Mouse (Mus musculus) limb, embryonic 12.5 days (tissue): ENCODE results near the gene Crym. TPM values are rescaled to one million over a fixed set of nuclear protein-coding genes. Genes with fewer than 3 reads are reported as not detected.

Experiments
- ATAC-seq: fragments of 200-750 bp; cut with Nextera tagmentation; 2 replicates; pipeline ENCODE4 v1.8.0; 2017; ENCODE audit warnings: low read depth, moderate TSS enrichment; ENCODE audit not compliant: insufficient number of reproducible peaks, insufficient read depth, low FRiP score, low TSS enrichment
- H3K27ac ChIP-seq: fragments of 300-500 bp; sonication (generic); 2 replicates; pipeline ENCODE4 v1.5.1; 2016; ENCODE audit warnings: mild to moderate bottlenecking, moderate library complexity
- H3K27me3 ChIP-seq: fragments of 300-500 bp; sonication (generic); 2 replicates; pipeline ENCODE4 v1.6.1; 2016; ENCODE audit warnings: mild to moderate bottlenecking, moderate library complexity
- H3K36me3 ChIP-seq: fragments of 300-500 bp; sonication (generic); 2 replicates; pipeline ENCODE4 v1.6.1; 2016; ENCODE audit warnings: mild to moderate bottlenecking, moderate library complexity
- H3K4me1 ChIP-seq: fragments of 300-500 bp; sonication (generic); replicated peaks from 2 replicates; pipeline ENCODE4 v1.6.1; 2016
- H3K4me2 ChIP-seq: fragments of 300-500 bp; sonication (generic); 2 replicates; pipeline ENCODE4 v1.6.1; 2016; ENCODE audit warnings: mild to moderate bottlenecking, moderate library complexity
- H3K4me3 ChIP-seq: fragments of 300-500 bp; sonication (generic); replicated peaks from 2 replicates; pipeline ENCODE4 v1.5.1; 2016; ENCODE audit warnings: mild to moderate bottlenecking
- H3K9ac ChIP-seq: fragments of 300-500 bp; sonication (generic); replicated peaks from 2 replicates; pipeline ENCODE4 v1.6.1; 2016; ENCODE audit warnings: mild to moderate bottlenecking, moderate library complexity
- H3K9me3 ChIP-seq: fragments of 300-500 bp; sonication (generic); 2 replicates; pipeline ENCODE4 v1.6.1; 2016; ENCODE audit warnings: mild to moderate bottlenecking, moderate library complexity
- WGBS: fragments of 180-500 bp; shearing (Covaris S2); methylation state at CpG from one replicate; pipeline ENCODE4 v1.1.7; 2016; 5-methylcytosine and 5-hydroxymethylcytosine counted together
- polyA plus RNA-seq: library from polyadenylated mRNA; unstranded; fragments of >200 nt; fragmentation: Nextera tagmentation; extraction: Ambion mirVana; gene quantifications from 2 replicates; pipeline ENCODE4 v1.2.1, GENCODE M21; 2016

Gene Crym
- 14.1 and 14.5 TPM in 2 replicates for polyA plus RNA-seq

DNA sequence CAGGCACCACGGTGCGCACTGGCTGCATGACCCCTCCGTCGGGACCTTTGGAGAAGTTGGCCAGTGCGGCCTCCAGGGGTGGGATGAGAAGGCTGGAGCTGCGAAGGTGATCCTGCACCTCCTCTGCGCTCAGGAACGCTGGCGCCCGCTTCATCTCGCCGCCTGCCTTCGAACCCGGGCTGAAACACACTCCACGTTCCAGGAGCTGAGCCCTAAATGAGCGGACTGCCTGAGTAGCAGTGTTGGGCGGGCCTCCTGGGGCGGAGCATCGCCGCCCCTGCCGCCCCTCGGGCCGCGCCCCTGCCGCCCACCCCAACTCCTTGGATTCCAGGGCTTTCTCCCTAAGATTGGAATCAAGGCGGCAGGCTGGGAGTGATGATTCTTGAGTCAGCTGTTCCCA, at the start of gene Crym:
Gene Crym (minus strand): TSS at position 341 of the 400 bp plus-strand sequence.
- no peak within 1 kb of the TSS for H3K27ac ChIP-seq
- no peaks in the 10 kb centered on the region for H3K9me3 ChIP-seq
- peak within 1 kb of the TSS; percentile 36 for H3K4me3 ChIP-seq
- no peaks in the 10 kb centered on the region for H3K36me3 ChIP-seq
- no peak within 1 kb of the TSS; the same call in 1 of the 2 replicates for H3K9ac ChIP-seq
- peaks cover 9% of the 10 kb centered on the region for H3K4me1 ChIP-seq
- H3K27me3 ChIP-seq: peaks cover 40% of the 10 kb centered on the region
- H3K4me2 ChIP-seq: peak within 1 kb of the TSS; percentile 56
- WGBS: 4% methylated on average over 26 of the region's 26 CpGs
- ATAC-seq: no peak

GRCm38 (mm10) chr7:120241092-120241491, 39.2 kb upstream of the Crym start:
- no peak for ATAC-seq
- no peak overlapping the region for H3K9ac ChIP-seq
- H3K4me1 ChIP-seq: no peaks in the 10 kb centered on the region
- no peaks in the 10 kb centered on the region for H3K27me3 ChIP-seq
- no peaks in the 10 kb centered on the region for H3K9me3 ChIP-seq
- no peak overlapping the region for H3K4me3 ChIP-seq
- H3K27ac ChIP-seq: no peak overlapping the region
- no peak overlapping the region for H3K4me2 ChIP-seq
- H3K36me3 ChIP-seq: no peaks in the 10 kb centered on the region

GRCm38 (mm10) chr7:120228541-120228940, 26.6 kb upstream of the Crym start:
- Histone ChIP-seq H3K27me3 (no peaks in the 10 kb centered on the region), H3K36me3 (no peaks in the 10 kb centered on the region), H3K4me2 (no peak overlapping the region), H3K4me3 (no peak overlapping the region), H3K9ac (no peak overlapping the region), H3K9me3 (no peaks in the 10 kb centered on the region), H3K27ac (no peak overlapping the region), H3K4me1 (no peaks in the 10 kb centered on the region)
- no peak for ATAC-seq

DNA sequence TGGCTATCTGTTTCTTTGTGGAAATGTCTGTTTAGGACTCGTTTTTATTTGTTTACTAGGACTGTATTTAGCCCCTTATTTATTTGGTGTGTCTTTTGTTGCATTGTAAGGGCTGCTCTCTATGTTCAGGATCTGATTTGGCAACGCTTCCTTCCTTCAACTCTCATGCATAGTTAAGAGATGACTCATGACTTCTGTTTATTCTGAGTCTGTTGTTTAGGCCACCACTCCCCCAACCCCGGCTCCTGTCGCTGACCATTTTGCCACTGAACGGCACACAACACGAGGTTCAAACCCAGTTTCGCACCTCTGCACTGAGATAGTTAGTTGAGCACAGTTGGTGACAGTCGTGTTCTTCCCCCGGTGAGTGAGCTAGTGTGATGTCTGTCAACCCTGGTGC, 4.1 kb upstream of the Crym start:
- ATAC-seq: no peak
- H3K4me3 ChIP-seq: no peak overlapping the region
- H3K9me3 ChIP-seq: no peaks in the 10 kb centered on the region
- H3K4me2 ChIP-seq: no peak overlapping the region
- H3K27me3 ChIP-seq: peaks cover 26% of the 10 kb centered on the region
- no peak overlapping the region for H3K9ac ChIP-seq
- no peak overlapping the region for H3K27ac ChIP-seq
- H3K36me3 ChIP-seq: no peaks in the 10 kb centered on the region
- WGBS: 62% methylated on average over 9 of the region's 9 CpGs
- H3K4me1 ChIP-seq: peaks cover 8% of the 10 kb centered on the region

DNA sequence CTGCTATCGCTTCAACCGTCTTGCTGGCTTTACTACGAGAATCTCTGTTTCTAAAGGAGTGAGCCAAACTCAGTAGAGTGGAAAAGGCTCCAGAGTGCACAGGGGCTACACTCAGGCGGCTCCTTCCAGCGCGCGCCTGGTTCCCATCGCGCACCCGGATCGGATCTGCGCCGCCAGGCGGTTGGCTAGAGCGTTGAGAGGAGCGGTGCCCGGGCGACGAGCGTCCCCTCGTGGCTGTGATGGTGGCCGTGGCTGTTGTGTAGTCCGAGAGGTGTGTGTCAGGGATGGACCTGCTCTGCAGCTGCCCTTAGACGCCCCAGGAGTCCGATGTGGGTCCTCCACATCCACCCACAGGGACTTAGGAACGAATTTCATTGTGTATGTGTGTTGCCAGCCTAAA, 1.9 kb upstream of the Crym start, which contains the start of gene Abca14:
Gene Abca14 (plus strand): TSS at position 173 of the 400 bp plus-strand sequence.
- H3K4me3 ChIP-seq: no peak within 1 kb of the TSS
- peak; percentile 79 for ATAC-seq
- no peaks in the 10 kb centered on the region for H3K36me3 ChIP-seq
- peaks cover 9% of the 10 kb centered on the region for H3K4me1 ChIP-seq
- H3K27me3 ChIP-seq: peaks cover 40% of the 10 kb centered on the region
- no peak within 1 kb of the TSS for H3K27ac ChIP-seq
- no peak within 1 kb of the TSS for H3K9ac ChIP-seq
- H3K9me3 ChIP-seq: no peaks in the 10 kb centered on the region
- H3K4me2 ChIP-seq: no peak within 1 kb of the TSS
- WGBS: 6% methylated on average over 26 of the region's 26 CpGs

- Histone ChIP-seq H3K36me3 (no peaks in the 10 kb centered on the region), H3K27ac (no peak overlapping the region), H3K9me3 (no peaks in the 10 kb centered on the region), H3K4me2 (peak overlapping the region; percentile 56), H3K9ac (no peak overlapping the region; the same call in 1 of the 2 replicates), H3K4me1 (peaks cover 9% of the 10 kb centered on the region), H3K27me3 (peaks cover 40% of the 10 kb centered on the region), H3K4me3 (peak overlapping the region; percentile 36)
- ATAC-seq: no peak
- 2% methylated on average over 14 of the region's 14 CpGs for WGBS
These were observed 623 bp downstream of the Crym start for GRCm38 (mm10) chr7:120201231-120201744.

GRCm38 (mm10) chr7:120195207-120195606, 6.7 kb downstream of the Crym start:
- Histone ChIP-seq H3K4me2 (no peak overlapping the region), H3K27me3 (peaks cover 6% of the 10 kb centered on the region), H3K36me3 (no peaks in the 10 kb centered on the region), H3K4me3 (no peak overlapping the region), H3K4me1 (peaks cover 11% of the 10 kb centered on the region; the same call in 1 of the 2 replicates), H3K9ac (no peak overlapping the region), H3K9me3 (no peaks in the 10 kb centered on the region), H3K27ac (no peak overlapping the region)
- WGBS: 83% methylated on average over 4 of the region's 4 CpGs
- ATAC-seq: no peak

DNA sequence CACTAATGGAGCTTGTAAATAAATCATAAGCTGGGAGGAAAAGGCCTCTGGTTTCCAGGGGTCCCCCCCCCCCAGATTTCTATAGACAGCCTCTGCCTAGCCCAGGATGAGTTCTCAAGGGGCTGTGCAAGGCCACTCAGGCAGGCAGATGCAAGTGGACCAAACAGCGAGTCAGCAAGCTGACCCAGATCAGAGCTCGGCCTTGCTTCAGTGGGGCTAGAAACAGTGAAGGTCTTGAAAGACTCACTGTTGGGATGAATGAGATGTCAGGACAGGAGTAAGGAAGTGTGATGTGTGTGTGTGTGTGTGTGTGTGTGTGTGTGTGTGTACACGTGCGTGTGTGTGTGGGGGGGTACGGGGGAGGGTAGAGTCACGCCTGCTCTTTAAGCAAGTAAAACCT, 9.1 kb downstream of the Crym start:
- no peaks in the 10 kb centered on the region for H3K9me3 ChIP-seq
- peaks cover 11% of the 10 kb centered on the region; the same call in 1 of the 2 replicates for H3K4me1 ChIP-seq
- H3K4me2 ChIP-seq: no peak overlapping the region
- no peak overlapping the region for H3K4me3 ChIP-seq
- no peak for ATAC-seq
- no peak overlapping the region for H3K9ac ChIP-seq
- H3K36me3 ChIP-seq: no peaks in the 10 kb centered on the region
- no peaks in the 10 kb centered on the region for H3K27me3 ChIP-seq
- 80% methylated on average over 6 of the region's 6 CpGs for WGBS
- H3K27ac ChIP-seq: peak overlapping the region; percentile 3; the same call in 1 of the 2 replicates

- no peaks in the 10 kb centered on the region for H3K9me3 ChIP-seq
- no peak overlapping the region for H3K4me3 ChIP-seq
- no peaks in the 10 kb centered on the region for H3K27me3 ChIP-seq
- H3K9ac ChIP-seq: no peak overlapping the region
- ATAC-seq: no peak
- H3K27ac ChIP-seq: peak overlapping the region; percentile 3; the same call in 1 of the 2 replicates
- H3K36me3 ChIP-seq: no peaks in the 10 kb centered on the region
- peaks cover 11% of the 10 kb centered on the region; the same call in 1 of the 2 replicates for H3K4me1 ChIP-seq
- WGBS: 66% methylated on average over 3 of the region's 3 CpGs
- no peak overlapping the region for H3K4me2 ChIP-seq
These were observed 9.7 kb downstream of the Crym start for GRCm38 (mm10) chr7:120192207-120192606.

DNA sequence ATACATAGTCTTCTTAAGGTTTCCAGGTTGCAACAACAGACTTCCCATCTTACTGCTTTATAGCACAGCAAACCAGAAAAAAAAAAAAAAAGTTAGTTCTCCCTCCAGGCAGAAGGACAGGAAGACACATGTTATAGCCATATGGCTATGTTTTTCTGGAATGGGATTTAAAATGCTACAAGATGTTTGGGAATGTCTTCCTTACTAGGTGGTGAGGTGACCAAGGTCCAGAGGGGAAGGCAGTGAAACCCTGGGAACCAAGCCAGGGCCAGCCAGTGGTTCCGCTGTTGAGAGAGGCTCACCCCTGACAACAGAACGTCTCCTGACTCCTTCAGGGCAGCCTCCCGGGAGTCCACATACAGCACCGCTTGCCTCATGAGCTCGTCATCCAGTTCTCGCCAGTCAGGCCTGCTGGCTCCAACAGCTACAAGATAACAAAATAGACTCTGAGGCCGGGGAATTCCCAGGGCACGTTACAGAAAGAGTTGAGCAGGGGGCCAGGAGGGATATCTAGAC, 11.7 kb downstream of the Crym start:
- Histone ChIP-seq H3K4me3 (no peak overlapping the region), H3K9me3 (no peaks in the 10 kb centered on the region), H3K4me1 (peaks cover 11% of the 10 kb centered on the region; the same call in 1 of the 2 replicates), H3K36me3 (no peaks in the 10 kb centered on the region), H3K27ac (no peak overlapping the region), H3K9ac (no peak overlapping the region), H3K27me3 (no peaks in the 10 kb centered on the region), H3K4me2 (no peak overlapping the region)
- ATAC-seq: no peak
- 69% methylated on average over 8 of the region's 8 CpGs for WGBS

GRCm38 (mm10) chr7:120189369-120190149, 12.4 kb downstream of the Crym start:
- WGBS: 79% methylated on average over 8 of the region's 8 CpGs
- no peak overlapping the region for H3K9ac ChIP-seq
- H3K4me3 ChIP-seq: no peak overlapping the region
- no peaks in the 10 kb centered on the region for H3K9me3 ChIP-seq
- no peaks in the 10 kb centered on the region for H3K27me3 ChIP-seq
- H3K27ac ChIP-seq: no peak overlapping the region
- no peaks in the 10 kb centered on the region for H3K36me3 ChIP-seq
- ATAC-seq: no peak
- H3K4me2 ChIP-seq: no peak overlapping the region
- peaks cover 11% of the 10 kb centered on the region; the same call in 1 of the 2 replicates for H3K4me1 ChIP-seq
